Mouse (Mus musculus) megakaryocyte progenitor cell, adult 5-6 weeks (primary cell): ENCODE data around the gene Ppargc1a. TPM values are rescaled to one million over a fixed set of nuclear protein-coding genes. Genes with fewer than 3 reads are reported as not detected.

Experiments used
- ATAC-seq: replicated peaks from 2 replicates; pipeline ENCODE4 v1.8.0; 2016; ENCODE audit warnings: mild to moderate bottlenecking, moderate TSS enrichment, inconsistent platforms; ENCODE audit not compliant: poor library complexity
- total RNA-seq, 2 experiments: library from RNA; stranded (forward) in 1 of 2; stranded (reverse) in 1 of 2; fragments of 157-497, 149-512 nt in 1 of 2; fragments of 200-1000 nt in 1 of 2; gene quantifications; 2 replicates each; pipeline versions ENCODE4 v1.2.3 to v1.2.4; 2015 to 2017

Gene Ppargc1a
- total RNA-seq, 2 experiments from 2014 or later = 0.27 TPM; not detected in 1

- ATAC-seq = no peak
These were observed 141.1 kb downstream of the Ppargc1a start for GRCm38 (mm10) chr5:51426406-51426805.

- ATAC-seq = no peak
These were observed 151.1 kb downstream of the Ppargc1a start for GRCm38 (mm10) chr5:51416377-51416776.

- ATAC-seq = no peak
These were observed 152.1 kb downstream of the Ppargc1a start for GRCm38 (mm10) chr5:51415456-51415855.

- no peak for ATAC-seq
These were observed 155.0 kb downstream of the Ppargc1a start for GRCm38 (mm10) chr5:51412303-51413117.

- no peak for ATAC-seq
These were observed 157.5 kb downstream of the Ppargc1a start for GRCm38 (mm10) chr5:51410006-51410405.

DNA sequence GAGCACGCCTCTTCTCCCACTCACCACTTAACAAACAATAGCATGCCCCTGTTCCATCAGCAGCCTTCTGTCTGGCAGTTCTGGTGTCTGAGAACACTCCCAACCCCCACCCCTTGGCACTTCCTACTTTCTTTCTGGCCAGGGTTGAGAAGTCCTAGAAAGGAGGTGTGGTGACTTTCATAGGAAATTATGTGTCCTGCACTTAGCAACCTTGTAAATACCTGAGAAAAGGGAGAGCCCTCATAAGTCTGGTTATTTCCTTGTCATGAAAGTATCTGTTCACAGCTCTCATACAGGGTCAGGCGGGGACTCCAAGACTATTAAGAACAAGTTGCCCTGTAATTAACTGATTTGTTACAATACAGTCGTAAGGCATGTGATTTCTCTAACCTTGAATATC is 161.1 kb downstream of the Ppargc1a start:
- no peak for ATAC-seq
